Mouse (Mus musculus): Measurements from ENCODE around the gene Zscan4f. TPM values are rescaled to one million over a fixed set of nuclear protein-coding genes. Genes with fewer than 3 reads are reported as not detected.
"Not testable (repeated sequence)": the region's sequence is repeated elsewhere in the genome, so short reads cannot be mapped to it uniquely, and the experiment has no call there.

The Zscan4f gene
- 1.2 and 1.4 TPM in 2 replicates for polyA plus RNA-seq (2011; ENCODE audit: insufficient read depth, insufficient read length, low read depth, missing spikeins)

GRCm38 (mm10) chr7:11397615-11398014 lies at the start of gene Zscan4f:
Gene Zscan4f, plus strand, starts transcription at chr7:11397915.
- H3K27me3 ChIP-seq (ENCODE audit: control insufficient read depth, insufficient read depth, low read length, poor library complexity, severe bottlenecking); H3K9me3 ChIP-seq (replicated peaks; ENCODE audit: control insufficient read depth, insufficient read depth, low read length, poor library complexity, severe bottlenecking); H3K4me1 ChIP-seq (ENCODE audit: control insufficient read depth, insufficient read depth, low read length); H3K36me3 ChIP-seq (ENCODE audit: control insufficient read depth, insufficient read depth, low read length, poor library complexity, severe bottlenecking); H3K27ac ChIP-seq (ENCODE audit: insufficient read depth, low read length); H3K9ac ChIP-seq (ENCODE audit: low read depth, poor library complexity, severe bottlenecking); H3K4me3 ChIP-seq (ENCODE audit: low read depth, low read length): not testable (repeated sequence)

GRCm38 (mm10) chr7:11384641-11385040 lies 13.1 kb upstream of the Zscan4f start:
- not testable (repeated sequence) for H3K9me3 ChIP-seq (replicated peaks; ENCODE audit: control insufficient read depth, insufficient read depth, low read length, poor library complexity, severe bottlenecking); H3K36me3 ChIP-seq (ENCODE audit: control insufficient read depth, insufficient read depth, low read length, poor library complexity, severe bottlenecking); H3K9ac ChIP-seq (ENCODE audit: low read depth, poor library complexity, severe bottlenecking); H3K4me3 ChIP-seq (ENCODE audit: low read depth, low read length); H3K4me1 ChIP-seq (ENCODE audit: control insufficient read depth, insufficient read depth, low read length); H3K27ac ChIP-seq (ENCODE audit: insufficient read depth, low read length); H3K27me3 ChIP-seq (ENCODE audit: control insufficient read depth, insufficient read depth, low read length, poor library complexity, severe bottlenecking)
- 0 out of 2 replicates have a peak, but pooled peaks have one; percentile 31 for TF ChIP-seq EP300 (IDR thresholded peaks at IDR 0.05; ENCODE audit: insufficient read depth, low read depth, low read length)

Other genes starting within 250 kb of the Zscan4f start
- not detected in 2 replicates for gene Zscan4d, start 231.8 kb upstream of the Zscan4f start, polyA plus RNA-seq (2011; ENCODE audit: insufficient read depth, insufficient read length, low read depth, missing spikeins)
- not detected in 2 replicates for gene Zscan4e, start 87.2 kb upstream of the Zscan4f start, polyA plus RNA-seq (2011; ENCODE audit: insufficient read depth, insufficient read length, low read depth, missing spikeins)
- gene Zscan4-ps2, start 116.4 kb downstream of the Zscan4f start, polyA plus RNA-seq (2011; ENCODE audit: insufficient read depth, insufficient read length, low read depth, missing spikeins), result not detected in 2 replicates
- 0.36 TPM in 1 of 2 replicates, not detected in the other for gene Zscan4-ps3, start 211.4 kb downstream of the Zscan4f start, polyA plus RNA-seq (2011; ENCODE audit: insufficient read depth, insufficient read length, low read depth, missing spikeins)

Measured in ES-Bruce4 (cell line).